Mouse (Mus musculus) heart, embryonic 12.5 days (tissue): Measurements from ENCODE around the gene Nectin2. TPM values are rescaled to one million over a fixed set of nuclear protein-coding genes. Genes with fewer than 3 reads are reported as not detected.
"Not testable (repeated sequence)": the region's sequence is repeated elsewhere in the genome, so short reads cannot be mapped to it uniquely, and the experiment has no call there.

ENCODE experiments used
- ATAC-seq: fragments of 200-750 bp; cut with Nextera tagmentation; 2 replicates; pipeline ENCODE4 v1.8.0; 2017; ENCODE audit warnings: moderate TSS enrichment, moderate library complexity; ENCODE audit not compliant: insufficient number of reproducible peaks, low FRiP score
- H3K27ac ChIP-seq: fragments of 300-500 bp; sonication (generic); 2 replicates; pipeline ENCODE4 v1.5.1; 2016; ENCODE audit warnings: mild to moderate bottlenecking, moderate library complexity; ENCODE audit not compliant: poor library complexity, severe bottlenecking
- H3K27me3 ChIP-seq: fragments of 300-500 bp; sonication (generic); replicated peaks from 2 replicates; pipeline ENCODE4 v1.6.1; 2016; ENCODE audit warnings: mild to moderate bottlenecking, moderate library complexity
- H3K36me3 ChIP-seq: fragments of 300-500 bp; sonication (generic); 2 replicates; pipeline ENCODE4 v1.6.1; 2016; ENCODE audit warnings: mild to moderate bottlenecking, moderate library complexity
- H3K4me1 ChIP-seq: fragments of 300-500 bp; sonication (generic); replicated peaks from 2 replicates; pipeline ENCODE4 v1.6.1; 2016; ENCODE audit warnings: mild to moderate bottlenecking
- H3K4me2 ChIP-seq: fragments of 300-500 bp; sonication (generic); 2 replicates; pipeline ENCODE4 v1.6.1; 2016; ENCODE audit warnings: mild to moderate bottlenecking, moderate library complexity
- H3K4me3 ChIP-seq: fragments of 300-500 bp; sonication (generic); 2 replicates; pipeline ENCODE4 v1.5.1; 2016; ENCODE audit warnings: mild to moderate bottlenecking
- H3K9ac ChIP-seq: fragments of 300-500 bp; sonication (generic); 2 replicates; pipeline ENCODE4 v1.6.1; 2016; ENCODE audit warnings: mild to moderate bottlenecking, moderate library complexity
- H3K9me3 ChIP-seq: fragments of 300-500 bp; sonication (generic); replicated peaks from 2 replicates; pipeline ENCODE4 v1.6.1; 2016; ENCODE audit warnings: mild to moderate bottlenecking, moderate library complexity
- WGBS: fragments of 180-500 bp; shearing (Covaris S2); methylation state at CpG from one replicate; pipeline ENCODE4 v1.1.7; 2016; 5-methylcytosine and 5-hydroxymethylcytosine counted together
- polyA plus RNA-seq: library from polyadenylated mRNA; unstranded; fragments of >200 nt; fragmentation: Nextera tagmentation; extraction: Ambion mirVana; gene quantifications from 2 replicates; pipeline ENCODE4 v1.2.1, GENCODE M21; 2016

Gene Nectin2
- 99.1 and 101 TPM in 2 replicates for polyA plus RNA-seq

- H3K9ac ChIP-seq: peak within 1 kb of the TSS; percentile 89
- peak within 1 kb of the TSS; percentile 78 for H3K4me3 ChIP-seq
- no peaks in the 10 kb centered on the region for H3K27me3 ChIP-seq
- WGBS: 15% methylated on average over 19 of the region's 19 CpGs
- peak within 1 kb of the TSS; percentile 85 for H3K27ac ChIP-seq
- no peaks in the 10 kb centered on the region for H3K9me3 ChIP-seq
- H3K4me2 ChIP-seq: peak within 1 kb of the TSS; percentile 91
- no peaks in the 10 kb centered on the region for H3K36me3 ChIP-seq
- peak; percentile 76 for ATAC-seq
- H3K4me1 ChIP-seq: peaks cover 56% of the 10 kb centered on the region
Observed at GRCm38 (mm10) chr7:19750217-19751069, at the start of gene Nectin2. Gene Nectin2, minus strand, starts transcription at chr7:19750483.

GRCm38 (mm10) chr7:19796697-19797588, 46.7 kb upstream of the Nectin2 start, which contains the start of gene Cblc:
Gene Cblc, minus strand, starts transcription at chr7:19796809.
- Histone ChIP-seq H3K9me3 (no peaks in the 10 kb centered on the region), H3K4me3 (peak within 1 kb of the TSS; percentile 14), H3K9ac (peak within 1 kb of the TSS; percentile 25; the same call in 1 of the 2 replicates), H3K27ac (no peak within 1 kb of the TSS), H3K36me3 (no peaks in the 10 kb centered on the region), H3K27me3 (peaks cover 34% of the 10 kb centered on the region), H3K4me1 (peaks cover 8% of the 10 kb centered on the region), H3K4me2 (peak within 1 kb of the TSS; percentile 45)
- ATAC-seq: no peak
- 2% methylated on average over 32 of the region's 32 CpGs for WGBS

- peak overlapping the region; percentile 45 for H3K4me2 ChIP-seq
- peaks cover 34% of the 10 kb centered on the region for H3K27me3 ChIP-seq
- no peaks in the 10 kb centered on the region for H3K9me3 ChIP-seq
- 8% methylated on average over 18 of the region's 18 CpGs for WGBS
- no peak overlapping the region for H3K27ac ChIP-seq
- H3K4me3 ChIP-seq: peak overlapping the region; percentile 14
- peaks cover 8% of the 10 kb centered on the region for H3K4me1 ChIP-seq
- 0 out of 2 replicates have a peak overlapping the region, but pooled peaks have one; percentile 25 for H3K9ac ChIP-seq
- ATAC-seq: no peak
- H3K36me3 ChIP-seq: no peaks in the 10 kb centered on the region
Observed at GRCm38 (mm10) chr7:19796254-19796653, 46.0 kb upstream of the Nectin2 start.

- Histone ChIP-seq H3K9me3 (no peaks in the 10 kb centered on the region), H3K4me1 (peaks cover 8% of the 10 kb centered on the region), H3K4me3 (no peak overlapping the region), H3K9ac (no peak overlapping the region), H3K27me3 (peaks cover 39% of the 10 kb centered on the region), H3K27ac (no peak overlapping the region), H3K36me3 (no peaks in the 10 kb centered on the region), H3K4me2 (no peak overlapping the region)
- WGBS: 66% methylated on average over 2 of the region's 2 CpGs
- ATAC-seq: no peak
Observed at GRCm38 (mm10) chr7:19795236-19795635, 45.0 kb upstream of the Nectin2 start.

- Histone ChIP-seq H3K27me3 (peaks cover 35% of the 10 kb centered on the region), H3K9ac (no peak overlapping the region), H3K27ac (no peak overlapping the region), H3K36me3 (no peaks in the 10 kb centered on the region), H3K4me3 (no peak overlapping the region), H3K4me1 (peaks cover 11% of the 10 kb centered on the region), H3K9me3 (no peaks in the 10 kb centered on the region), H3K4me2 (no peak overlapping the region)
- no peak for ATAC-seq
- 77% methylated on average over 19 of the region's 19 CpGs for WGBS
Observed at GRCm38 (mm10) chr7:19792701-19793630, 42.7 kb upstream of the Nectin2 start.

- H3K9ac ChIP-seq, H3K9me3 ChIP-seq, ATAC-seq, H3K4me3 ChIP-seq, H3K27ac ChIP-seq, H3K36me3 ChIP-seq, H3K4me1 ChIP-seq, H3K4me2 ChIP-seq: not testable (repeated sequence)
- 81% methylated on average over 2 of the region's 2 CpGs for WGBS
- peaks cover 22% of the 10 kb centered on the region for H3K27me3 ChIP-seq
Observed at GRCm38 (mm10) chr7:19791504-19791903, 41.2 kb upstream of the Nectin2 start.

GRCm38 (mm10) chr7:19789904-19790347, 39.6 kb upstream of the Nectin2 start:
- Histone ChIP-seq H3K4me3 (peak overlapping the region; percentile 47), H3K27me3 (0 out of 2 replicates have a peak, but pooled peaks cover 8% of the 10 kb centered on the region), H3K4me2 (peak overlapping the region; percentile 81), H3K36me3 (no peaks in the 10 kb centered on the region), H3K9ac (peak overlapping the region; percentile 65), H3K4me1 (0 out of 2 replicates have a peak, but pooled peaks cover 3% of the 10 kb centered on the region), H3K9me3 (no peaks in the 10 kb centered on the region), H3K27ac (no peak overlapping the region)
- WGBS: under 1% methylated on average over 19 of the region's 19 CpGs
- ATAC-seq: peak; percentile 26; the same call in 1 of the 2 replicates

GRCm38 (mm10) chr7:19785874-19786458, 35.7 kb upstream of the Nectin2 start:
- 48% methylated on average over 12 of the region's 12 CpGs for WGBS
- Histone ChIP-seq H3K27ac (no peak overlapping the region), H3K4me2 (no peak overlapping the region), H3K4me3 (no peak overlapping the region), H3K27me3 (0 out of 2 replicates have a peak, but pooled peaks cover 3% of the 10 kb centered on the region), H3K9me3 (no peaks in the 10 kb centered on the region), H3K9ac (no peak overlapping the region), H3K36me3 (no peaks in the 10 kb centered on the region), H3K4me1 (0 out of 2 replicates have a peak, but pooled peaks cover 3% of the 10 kb centered on the region)
- no peak for ATAC-seq

- no peaks in the 10 kb centered on the region for H3K27me3 ChIP-seq
- no peak overlapping the region for H3K27ac ChIP-seq
- ATAC-seq: no peak
- H3K9me3 ChIP-seq: peaks cover 2% of the 10 kb centered on the region; the same call in 1 of the 2 replicates
- no peak overlapping the region for H3K9ac ChIP-seq
- 18% methylated on average over 11 of the region's 11 CpGs for WGBS
- H3K36me3 ChIP-seq: no peaks in the 10 kb centered on the region
- no peak overlapping the region for H3K4me2 ChIP-seq
- H3K4me1 ChIP-seq: 0 out of 2 replicates have a peak, but pooled peaks cover 3% of the 10 kb centered on the region
- no peak overlapping the region for H3K4me3 ChIP-seq
Observed at GRCm38 (mm10) chr7:19784764-19785535, 34.7 kb upstream of the Nectin2 start.
